Mouse (Mus musculus) adipocyte (in vitro differentiated cells): ENCODE measurements around the gene Oxsr1.

ENCODE experiments used
- DNase-seq: peaks from one replicate; pipeline ENCODE4 v3.0.0-alpha.2; 2016; ENCODE audit warnings: low spot score

Gene Oxsr1

GRCm38 (mm10) chr9:119338350-119338749 is 16.1 kb upstream of the Oxsr1 start:
- DNase-seq: no peak

- no peak for DNase-seq
Observed at GRCm38 (mm10) chr9:119337842-119338241, 15.6 kb upstream of the Oxsr1 start.

- no peak for DNase-seq
Observed at GRCm38 (mm10) chr9:119335571-119335970, 13.3 kb upstream of the Oxsr1 start.

- DNase-seq: no peak
Observed at GRCm38 (mm10) chr9:119334834-119335233, 12.6 kb upstream of the Oxsr1 start.

GRCm38 (mm10) chr9:119334324-119334723 is 12.1 kb upstream of the Oxsr1 start:
- DNase-seq: no peak

GRCm38 (mm10) chr9:119330186-119330963 is 8.1 kb upstream of the Oxsr1 start:
- peak; percentile 90 for DNase-seq

- DNase-seq: peak; percentile 58
Observed at GRCm38 (mm10) chr9:119328488-119328887, 6.3 kb upstream of the Oxsr1 start.

- DNase-seq: no peak
Observed at GRCm38 (mm10) chr9:119324130-119324529, 1.9 kb upstream of the Oxsr1 start.

- DNase-seq: no peak
Observed at GRCm38 (mm10) chr9:119323260-119323645, 1.0 kb upstream of the Oxsr1 start.

GRCm38 (mm10) chr9:119321392-119322229 is 616 bp downstream of the Oxsr1 start:
- peak; percentile 42 for DNase-seq

GRCm38 (mm10) chr9:119320946-119321345 is 1.3 kb downstream of the Oxsr1 start:
- DNase-seq: no peak

GRCm38 (mm10) chr9:119320446-119320845 is 1.8 kb downstream of the Oxsr1 start:
- no peak for DNase-seq

GRCm38 (mm10) chr9:119318891-119319290 is 3.3 kb downstream of the Oxsr1 start:
- DNase-seq: no peak

- DNase-seq: no peak
Observed at GRCm38 (mm10) chr9:119313096-119313495, 9.1 kb downstream of the Oxsr1 start.

- DNase-seq: no peak
Observed at GRCm38 (mm10) chr9:119309067-119309466, 13.2 kb downstream of the Oxsr1 start.

GRCm38 (mm10) chr9:119305863-119306262 is 16.4 kb downstream of the Oxsr1 start:
- DNase-seq: no peak

GRCm38 (mm10) chr9:119298563-119298962 is 23.7 kb downstream of the Oxsr1 start:
- no peak for DNase-seq

GRCm38 (mm10) chr9:119297696-119298095 is 24.5 kb downstream of the Oxsr1 start:
- no peak for DNase-seq

GRCm38 (mm10) chr9:119290791-119291190 is 31.4 kb downstream of the Oxsr1 start:
- no peak for DNase-seq

GRCm38 (mm10) chr9:119280894-119281682 is 41.1 kb downstream of the Oxsr1 start:
- no peak for DNase-seq

- DNase-seq: no peak
Observed at GRCm38 (mm10) chr9:119278031-119278430, 44.2 kb downstream of the Oxsr1 start.

- peak; percentile 32 for DNase-seq
Observed at GRCm38 (mm10) chr9:119276321-119276720, 45.9 kb downstream of the Oxsr1 start.
